Mouse (Mus musculus): ENCODE data around the gene Snx11. TPM values are rescaled to one million over a fixed set of nuclear protein-coding genes. Genes with fewer than 3 reads are reported as not detected.

Snx11 gene
- total and polyA plus RNA-seq, 2 experiments: 6.3 to 8.1 TPM

DNA sequence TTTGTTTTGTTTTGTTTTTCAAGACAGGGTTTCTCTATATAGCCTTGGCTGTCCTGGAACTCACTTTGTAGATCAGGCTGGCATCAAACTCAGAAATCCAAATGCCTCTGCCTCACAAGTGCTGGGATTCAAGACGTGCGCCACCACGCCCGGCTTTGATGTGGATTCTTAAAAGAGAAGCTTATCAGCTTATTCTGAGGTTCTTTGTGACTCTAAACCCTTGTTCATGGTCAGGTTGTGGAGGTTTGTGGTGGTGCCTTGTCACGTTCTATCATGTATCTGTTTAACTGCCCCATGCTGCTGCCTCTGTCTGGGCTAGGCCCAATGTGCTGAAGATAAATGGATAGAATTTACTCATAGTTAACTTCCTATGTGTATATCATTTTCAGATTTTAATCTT is 28.2 kb upstream of the Snx11 start:
- no peak overlapping the region for H3K9ac ChIP-seq (ENCODE audit: low read depth, low read length)

DNA sequence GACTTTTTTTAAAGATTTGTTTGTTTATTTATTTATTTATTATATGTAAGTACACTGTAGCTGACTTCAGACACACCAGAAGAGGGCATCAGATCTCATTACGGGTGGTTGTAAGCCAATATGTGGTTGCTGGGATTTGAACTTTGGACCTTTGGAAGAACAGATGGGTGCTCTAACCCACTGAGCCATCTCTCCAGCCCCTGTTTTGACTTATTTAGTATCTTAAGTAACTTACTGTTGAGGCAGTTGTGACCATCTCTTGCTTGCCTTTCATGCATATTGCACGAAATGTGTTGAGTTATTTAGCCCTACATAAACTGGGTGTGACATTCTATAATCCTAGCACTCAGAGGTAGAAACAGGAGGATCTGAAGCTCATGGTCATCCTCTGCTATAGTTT is 22.2 kb upstream of the Snx11 start:
- Histone ChIP-seq H3K36me3 (ENCODE audit: control insufficient read depth, insufficient read depth, low read length) (peaks cover 25% of the 10 kb centered on the region), H3K4me3 (ENCODE audit: insufficient read depth, low read depth, low read length) (no peak overlapping the region), H3K27ac (replicated peaks; ENCODE audit: insufficient read depth, low read depth, low read length) (no peak overlapping the region), H3K27me3 (ENCODE audit: control insufficient read depth, insufficient read depth, low read length) (no peaks in the 10 kb centered on the region), H3K9ac (ENCODE audit: low read depth, low read length) (no peak overlapping the region), H3K79me2 (ENCODE audit: control insufficient read depth, insufficient read depth, low read length) (peaks cover 18% of the 10 kb centered on the region; the same call in 1 of the 2 replicates), H3K4me1 (ENCODE audit: control insufficient read depth, insufficient read depth, low read length) (no peaks in the 10 kb centered on the region)
- 84% methylated on average over 2 of the region's 2 CpGs for WGBS
- DNase-seq (ENCODE audit: extremely low read depth, low read depth, low spot score): no peak
- TF ChIP-seq CTCF (IDR thresholded peaks at IDR 0.05; ENCODE audit: low read depth, low read length) (no peak), POLR2A (IDR thresholded peaks at IDR 0.05; ENCODE audit: extremely low read depth, insufficient read depth, low read length) (no peak)

More for the DNA sequence above, 28.2 kb upstream of the Snx11 start:
- Histone ChIP-seq H3K36me3 (ENCODE audit: control insufficient read depth, insufficient read depth, low read length) (peaks cover 38% of the 10 kb centered on the region), H3K27me3 (ENCODE audit: control insufficient read depth, insufficient read depth, low read length) (no peaks in the 10 kb centered on the region), H3K4me3 (ENCODE audit: insufficient read depth, low read depth, low read length) (no peak overlapping the region), H3K27ac (replicated peaks; ENCODE audit: insufficient read depth, low read depth, low read length) (no peak overlapping the region), H3K4me1 (ENCODE audit: control insufficient read depth, insufficient read depth, low read length) (no peaks in the 10 kb centered on the region), H3K79me2 (ENCODE audit: control insufficient read depth, insufficient read depth, low read length) (no peaks in the 10 kb centered on the region)
- no peak for TF ChIP-seq CTCF (IDR thresholded peaks at IDR 0.05; ENCODE audit: low read depth, low read length)
- TF ChIP-seq POLR2A (IDR thresholded peaks at IDR 0.05; ENCODE audit: extremely low read depth, insufficient read depth, low read length): no peak
- DNase-seq (ENCODE audit: extremely low read depth, low read depth, low spot score): no peak
- WGBS: 96% methylated on average over 5 of the region's 5 CpGs

DNA sequence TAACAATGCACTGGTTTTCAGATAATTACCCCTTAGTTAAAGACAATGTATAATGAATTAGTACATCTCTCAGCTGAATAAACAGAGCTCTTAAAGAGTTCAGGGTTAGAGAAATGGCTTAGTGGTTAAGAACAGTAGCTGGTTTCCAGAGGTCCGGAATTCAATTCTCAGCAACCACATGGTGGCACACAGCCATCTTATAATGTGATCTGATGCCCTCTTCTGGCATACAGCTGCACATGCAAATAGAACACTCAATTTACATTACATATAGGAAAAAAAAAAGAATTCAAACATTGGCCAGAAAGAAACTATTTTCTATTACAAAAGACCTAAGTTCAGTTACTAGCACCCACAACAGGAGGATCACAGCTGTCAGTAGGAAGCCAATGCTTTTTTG is 19.2 kb upstream of the Snx11 start:
- DNase-seq (ENCODE audit: extremely low read depth, low read depth, low spot score): no peak
- WGBS: 57% methylated on average over 1 of the region's 1 CpGs
- Histone ChIP-seq H3K36me3 (ENCODE audit: control insufficient read depth, insufficient read depth, low read length) (peaks cover 11% of the 10 kb centered on the region; the same call in 1 of the 2 replicates), H3K9ac (ENCODE audit: low read depth, low read length) (no peak overlapping the region), H3K4me1 (ENCODE audit: control insufficient read depth, insufficient read depth, low read length) (no peaks in the 10 kb centered on the region), H3K4me3 (ENCODE audit: insufficient read depth, low read depth, low read length) (no peak overlapping the region), H3K27me3 (ENCODE audit: control insufficient read depth, insufficient read depth, low read length) (no peaks in the 10 kb centered on the region), H3K79me2 (ENCODE audit: control insufficient read depth, insufficient read depth, low read length) (peaks cover 19% of the 10 kb centered on the region; the same call in 1 of the 2 replicates), H3K27ac (replicated peaks; ENCODE audit: insufficient read depth, low read depth, low read length) (no peak overlapping the region)
- TF ChIP-seq CTCF (IDR thresholded peaks at IDR 0.05; ENCODE audit: low read depth, low read length): no peak
- no peak for TF ChIP-seq POLR2A (IDR thresholded peaks at IDR 0.05; ENCODE audit: extremely low read depth, insufficient read depth, low read length)

DNA sequence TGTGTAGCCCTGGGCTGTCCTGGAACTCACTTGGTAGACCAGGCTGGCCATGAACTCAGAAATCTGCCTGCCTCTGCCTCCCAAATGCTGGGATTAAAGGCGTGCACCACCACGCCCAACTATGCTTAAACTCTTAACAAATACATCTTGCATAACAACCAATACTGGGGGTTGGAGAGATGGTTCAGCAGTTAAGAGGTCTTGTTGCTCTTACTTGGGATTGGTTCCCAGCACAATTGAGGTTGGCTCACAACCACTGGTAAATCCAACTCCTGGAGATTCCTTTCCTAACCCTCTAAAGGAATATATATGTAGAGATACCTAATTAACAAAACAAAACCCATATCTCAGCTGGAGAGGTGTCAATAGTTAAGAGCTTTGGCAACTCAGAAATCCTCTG is 18.7 kb upstream of the Snx11 start:
- H3K36me3 ChIP-seq (ENCODE audit: control insufficient read depth, insufficient read depth, low read length): peaks cover 10% of the 10 kb centered on the region; the same call in 1 of the 2 replicates
- DNase-seq (ENCODE audit: extremely low read depth, low read depth, low spot score): no peak
- H3K4me3 ChIP-seq (ENCODE audit: insufficient read depth, low read depth, low read length): no peak overlapping the region
- peaks cover 19% of the 10 kb centered on the region; the same call in 1 of the 2 replicates for H3K79me2 ChIP-seq (ENCODE audit: control insufficient read depth, insufficient read depth, low read length)
- no peak overlapping the region for H3K27ac ChIP-seq (replicated peaks; ENCODE audit: insufficient read depth, low read depth, low read length)
- no peaks in the 10 kb centered on the region for H3K4me1 ChIP-seq (ENCODE audit: control insufficient read depth, insufficient read depth, low read length)
- TF ChIP-seq CTCF (IDR thresholded peaks at IDR 0.05; ENCODE audit: low read depth, low read length): no peak
- TF ChIP-seq POLR2A (IDR thresholded peaks at IDR 0.05; ENCODE audit: extremely low read depth, insufficient read depth, low read length): no peak
- H3K27me3 ChIP-seq (ENCODE audit: control insufficient read depth, insufficient read depth, low read length): no peaks in the 10 kb centered on the region
- WGBS: 90% methylated on average over 2 of the region's 2 CpGs
- no peak overlapping the region for H3K9ac ChIP-seq (ENCODE audit: low read depth, low read length)

DNA sequence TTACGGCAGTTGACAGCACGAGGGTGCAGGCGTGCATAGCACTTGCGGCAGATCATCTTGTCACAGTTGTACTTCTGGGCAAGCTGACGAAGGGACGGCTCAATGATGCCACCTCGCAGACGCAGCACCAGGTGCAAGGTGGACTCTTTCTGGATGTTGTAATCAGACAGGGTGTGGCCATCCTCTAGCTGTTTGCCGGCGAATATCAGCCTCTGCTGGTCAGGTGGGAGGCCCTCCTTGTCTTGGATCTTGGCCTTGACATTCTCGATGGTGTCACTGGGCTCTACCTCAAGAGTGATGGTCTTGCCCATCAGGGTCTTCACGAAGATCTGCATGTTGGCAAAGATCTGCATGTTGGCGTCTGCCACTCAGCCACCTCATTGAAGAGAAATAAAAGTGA is 18.1 kb upstream of the Snx11 start:
- no peaks in the 10 kb centered on the region for H3K27me3 ChIP-seq (ENCODE audit: control insufficient read depth, insufficient read depth, low read length)
- no peak for TF ChIP-seq POLR2A (IDR thresholded peaks at IDR 0.05; ENCODE audit: extremely low read depth, insufficient read depth, low read length)
- TF ChIP-seq CTCF (IDR thresholded peaks at IDR 0.05; ENCODE audit: low read depth, low read length): no peak
- peaks cover 2% of the 10 kb centered on the region for H3K4me1 ChIP-seq (ENCODE audit: control insufficient read depth, insufficient read depth, low read length)
- H3K36me3 ChIP-seq (ENCODE audit: control insufficient read depth, insufficient read depth, low read length): peaks cover 6% of the 10 kb centered on the region; the same call in 1 of the 2 replicates
- H3K27ac ChIP-seq (replicated peaks; ENCODE audit: insufficient read depth, low read depth, low read length): no peak overlapping the region
- peaks cover 22% of the 10 kb centered on the region; the same call in 1 of the 2 replicates for H3K79me2 ChIP-seq (ENCODE audit: control insufficient read depth, insufficient read depth, low read length)
- no peak overlapping the region for H3K4me3 ChIP-seq (ENCODE audit: insufficient read depth, low read depth, low read length)
- DNase-seq (ENCODE audit: extremely low read depth, low read depth, low spot score): no peak
- no peak overlapping the region for H3K9ac ChIP-seq (ENCODE audit: low read depth, low read length)
- 74% methylated on average over 13 of the region's 13 CpGs for WGBS

DNA sequence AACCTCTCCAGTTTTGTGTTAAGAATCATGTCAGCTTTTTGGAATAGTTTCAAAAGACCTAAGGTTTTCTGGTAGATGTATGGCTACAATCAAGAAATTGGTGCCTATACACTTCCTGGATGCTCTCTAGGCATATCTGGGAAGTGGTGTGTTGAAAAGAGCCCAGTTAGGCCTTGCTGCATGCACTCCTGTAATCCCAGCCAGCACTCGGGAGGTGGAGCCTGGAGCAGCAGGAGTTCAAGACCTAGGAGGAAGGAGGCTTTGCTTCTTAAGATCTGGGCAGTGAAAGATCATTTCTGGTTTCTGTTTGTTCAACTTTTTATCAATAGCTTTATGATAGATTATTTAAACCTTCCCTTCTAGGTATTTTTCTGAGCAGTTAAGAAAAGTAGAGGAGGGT is 13.3 kb upstream of the Snx11 start:
- 27% methylated on average over 1 of the region's 1 CpGs for WGBS
- Histone ChIP-seq H3K27me3 (ENCODE audit: control insufficient read depth, insufficient read depth, low read length) (no peaks in the 10 kb centered on the region), H3K4me3 (ENCODE audit: insufficient read depth, low read depth, low read length) (no peak overlapping the region), H3K79me2 (ENCODE audit: control insufficient read depth, insufficient read depth, low read length) (peaks cover 21% of the 10 kb centered on the region), H3K27ac (replicated peaks; ENCODE audit: insufficient read depth, low read depth, low read length) (no peak overlapping the region), H3K9ac (ENCODE audit: low read depth, low read length) (no peak overlapping the region), H3K36me3 (ENCODE audit: control insufficient read depth, insufficient read depth, low read length) (no peaks in the 10 kb centered on the region), H3K4me1 (ENCODE audit: control insufficient read depth, insufficient read depth, low read length) (peaks cover 13% of the 10 kb centered on the region)
- DNase-seq (ENCODE audit: extremely low read depth, low read depth, low spot score): no peak
- TF ChIP-seq POLR2A (IDR thresholded peaks at IDR 0.05; ENCODE audit: extremely low read depth, insufficient read depth, low read length) (no peak), CTCF (IDR thresholded peaks at IDR 0.05; ENCODE audit: low read depth, low read length) (no peak)

Data from liver, adult 2 months (tissue).